Mouse (Mus musculus): Measurements from ENCODE around the gene Gm45716.

Gm45716 gene

GRCm38 (mm10) chr11:90187441-90187840 lies at the start of gene Gm45716:
Gene Gm45716, plus strand, starts transcription at chr11:90187683.
- DNase-seq = no peak

GRCm38 (mm10) chr11:90142393-90142792 lies 45.1 kb upstream of the Gm45716 start:
- no peak for DNase-seq

- DNase-seq = no peak
These were observed 44.5 kb upstream of the Gm45716 start for GRCm38 (mm10) chr11:90142936-90143335.

GRCm38 (mm10) chr11:90146086-90146860 lies 41.2 kb upstream of the Gm45716 start:
- no peak for DNase-seq

GRCm38 (mm10) chr11:90155066-90155465 lies 32.4 kb upstream of the Gm45716 start:
- DNase-seq = no peak

GRCm38 (mm10) chr11:90155466-90155865 lies 32.0 kb upstream of the Gm45716 start:
- DNase-seq = no peak

- peak in 1 of 2 experiments; percentile 4 for DNase-seq
These were observed 19.7 kb upstream of the Gm45716 start for GRCm38 (mm10) chr11:90167771-90168170.

- no peak for DNase-seq
These were observed 19.0 kb upstream of the Gm45716 start for GRCm38 (mm10) chr11:90168338-90169065.

GRCm38 (mm10) chr11:90169200-90170013 lies 18.1 kb upstream of the Gm45716 start:
- no peak for DNase-seq

GRCm38 (mm10) chr11:90170014-90170320 lies 17.5 kb upstream of the Gm45716 start:
- DNase-seq = no peak

- DNase-seq = no peak
These were observed 15.2 kb upstream of the Gm45716 start for GRCm38 (mm10) chr11:90172331-90172730.

- no peak for DNase-seq
These were observed 11.7 kb upstream of the Gm45716 start for GRCm38 (mm10) chr11:90175634-90176300.

- DNase-seq = no peak
These were observed 10.1 kb upstream of the Gm45716 start for GRCm38 (mm10) chr11:90177389-90177788.

GRCm38 (mm10) chr11:90183361-90183760 lies 4.1 kb upstream of the Gm45716 start:
- DNase-seq = no peak

GRCm38 (mm10) chr11:90184756-90185155 lies 2.7 kb upstream of the Gm45716 start:
- no peak for DNase-seq

GRCm38 (mm10) chr11:90190156-90190555 lies 2.7 kb downstream of the Gm45716 start:
- DNase-seq = no peak

- DNase-seq = no peak
These were observed 7.5 kb downstream of the Gm45716 start for GRCm38 (mm10) chr11:90194946-90195345.

- no peak for DNase-seq
These were observed 8.5 kb downstream of the Gm45716 start for GRCm38 (mm10) chr11:90195756-90196520.

GRCm38 (mm10) chr11:90196521-90197215 lies 9.2 kb downstream of the Gm45716 start:
- DNase-seq = no peak

- DNase-seq = no peak
These were observed 10.6 kb downstream of the Gm45716 start for GRCm38 (mm10) chr11:90198048-90198447.

- DNase-seq = no peak
These were observed 13.3 kb downstream of the Gm45716 start for GRCm38 (mm10) chr11:90200826-90201225.

Data from thymus, postnatal 36 days (tissue).